In the genomic region with DNA sequence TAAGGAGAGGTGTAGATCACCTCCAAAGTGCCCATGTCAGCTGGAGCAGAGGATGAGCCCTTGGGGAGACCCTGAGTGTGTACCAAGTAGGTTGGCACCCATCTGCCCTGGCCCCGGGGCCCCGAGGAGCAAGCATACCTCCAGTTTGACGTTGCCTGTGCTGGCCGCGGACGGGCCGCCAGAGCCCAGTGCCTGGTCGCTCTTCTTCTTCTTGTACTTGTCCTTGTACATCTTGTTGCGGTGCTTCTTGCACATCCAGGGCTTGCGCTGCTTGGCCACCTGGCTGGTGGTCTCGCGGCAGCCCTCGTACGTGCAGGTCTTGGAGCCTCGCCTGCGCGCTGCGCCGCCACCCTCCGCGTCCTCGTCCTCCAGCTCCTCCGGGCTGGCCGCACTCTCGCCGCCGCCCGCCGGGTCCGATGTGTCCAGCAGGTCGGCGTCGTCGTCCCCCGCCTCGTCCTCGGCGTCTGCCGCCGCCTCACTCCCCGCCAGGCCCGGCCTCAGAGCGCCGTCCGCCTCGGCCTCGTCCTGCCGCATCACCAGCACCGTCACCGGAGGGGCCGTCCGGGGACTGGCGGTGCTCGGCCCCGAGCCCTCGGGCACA, we compare ENCODE assay signal across 8 mouse cellular contexts. TPM values are rescaled to one million over a fixed set of nuclear protein-coding genes. Genes with fewer than 3 reads are reported as not detected.
DNase-seq lines count a peak whose midpoint lies in the region; ATAC-seq and TF ChIP-seq lines count a peak whose summit lies in the region.

No protein-coding gene starts in this region.

- H3K4me3 ChIP-seq in heart, adult 2 months: peak overlapping the region; percentile 95
- peak overlapping the region; percentile 66 for H3K4me3 ChIP-seq in C2C12 (ENCODE audit: insufficient read depth, poor library complexity, severe bottlenecking)
- peak overlapping the region; percentile 91 for H3K4me3 ChIP-seq in bone marrow macrophage, adult 2 months (ENCODE audit: insufficient read depth, low read length)
- peak overlapping the region; percentile 90 for H3K4me3 ChIP-seq in limb, embryonic 10.5 days
- peak overlapping the region; percentile 86 for H3K4me3 ChIP-seq in midbrain, postnatal 0 days (ENCODE audit: low read depth, low read length)

- peak overlapping the region; percentile 72 for H3ac ChIP-seq in C2C12 (ENCODE audit: control insufficient read depth, insufficient read length, low read depth)

- peak overlapping the region; percentile 83 for H3K4me2 ChIP-seq in midbrain, postnatal 0 days (ENCODE audit: low read depth, low read length, poor library complexity, severe bottlenecking)

- peaks cover 6% of the 10 kb centered on the region; the same call in 1 of the 2 replicates for H3K4me1 ChIP-seq in heart, adult 2 months (ENCODE audit: control insufficient read depth, insufficient read depth, low read length)
- H3K4me1 ChIP-seq in bone marrow macrophage, adult 2 months (ENCODE audit: control insufficient read depth, insufficient read depth, low read length): peaks cover 12% of the 10 kb centered on the region
- H3K4me1 ChIP-seq in limb, embryonic 10.5 days: peaks cover 25% of the 10 kb centered on the region
- H3K4me1 ChIP-seq in midbrain, postnatal 0 days (ENCODE audit: insufficient read depth, low read length): 0 out of 2 replicates have a peak, but pooled peaks cover 5% of the 10 kb centered on the region

- DNase-seq in heart, adult 2 months: no peak
- DNase-seq in heart, postnatal 25 days (ENCODE audit: low spot score): no peak
- no peak for DNase-seq in limb, embryonic 10.5 days (ENCODE audit: low spot score)
- peak; percentile 34 for DNase-seq in midbrain, postnatal 0 days (ENCODE audit: low spot score)
- DNase-seq in urinary bladder, adult 2 months (ENCODE audit: low spot score): no peak

- peak; percentile 10; the same call in 1 of the 2 replicates for ATAC-seq in granulocyte monocyte progenitor cell, adult 5-6 weeks (replicated peaks; ENCODE audit: poor library complexity, severe bottlenecking)
- peak; percentile 79; the same call in 1 of the 2 replicates for ATAC-seq in midbrain, postnatal 0 days (ENCODE audit: low FRiP score)

- TF ChIP-seq EP300 in heart, adult 2 months (IDR thresholded peaks at IDR 0.05; ENCODE audit: insufficient read depth, low read depth, low read length): no peak

- no peaks in the 10 kb centered on the region for H3K27me3 ChIP-seq in heart, adult 2 months (ENCODE audit: control insufficient read depth, insufficient read depth, low read length)
- H3K27me3 ChIP-seq in C2C12 (ENCODE audit: control insufficient read depth, insufficient read depth, insufficient read length): no peaks in the 10 kb centered on the region
- H3K27me3 ChIP-seq in limb, embryonic 10.5 days (ENCODE audit: low read depth, poor library complexity, severe bottlenecking): peaks cover 6% of the 10 kb centered on the region; the same call in 1 of the 2 replicates
- no peaks in the 10 kb centered on the region for H3K27me3 ChIP-seq in midbrain, postnatal 0 days (ENCODE audit: insufficient read depth, low read length)

- H3K79me3 ChIP-seq in C2C12 (ENCODE audit: low read depth): peaks cover 6% of the 10 kb centered on the region

- no peaks in the 10 kb centered on the region for H3K9me3 ChIP-seq in limb, embryonic 10.5 days (replicated peaks)
- H3K9me3 ChIP-seq in midbrain, postnatal 0 days (ENCODE audit: low read length): no peaks in the 10 kb centered on the region

- intact Hi-C loops in heart, adult 2 months (cut with DNase I): loop anchor here (2.0 to 5.0 kb wide), 5 partner anchors 50 to 945 kb away; partner anchors contain the start of genes Alg5, Exosc8, Smad9 and Spg20
- intact Hi-C loops in heart, postnatal 25 days (cut with DNase I): loop anchor here (5.0 to 10.0 kb wide), 3 partner anchors 70 to 942 kb away; partner anchors contain the start of genes Alg5, Exosc8, Spg20 and Ufm1

- WGBS in heart, adult 2 months: 0% methylated on average over 55 of the region's 56 CpGs
- under 1% methylated on average over 56 of the region's 56 CpGs for WGBS in limb, embryonic 10.5 days
- under 1% methylated on average over 54 of the region's 56 CpGs for WGBS in midbrain, postnatal 0 days

- H3K27ac ChIP-seq in heart, adult 2 months: peak overlapping the region; percentile 91
- H3K27ac ChIP-seq in bone marrow macrophage, adult 2 months (ENCODE audit: insufficient read depth, low read depth, low read length): peak overlapping the region; percentile 22; the same call in 1 of the 2 replicates
- peak overlapping the region; percentile 95 for H3K27ac ChIP-seq in limb, embryonic 10.5 days
- peak overlapping the region; percentile 96 for H3K27ac ChIP-seq in midbrain, postnatal 0 days (ENCODE audit: low read depth, low read length)

- peaks cover 4% of the 10 kb centered on the region; the same call in 1 of the 2 replicates for H3K36me3 ChIP-seq in heart, adult 2 months (ENCODE audit: control insufficient read depth, insufficient read depth, low read length)
- peaks cover 14% of the 10 kb centered on the region for H3K36me3 ChIP-seq in C2C12 (ENCODE audit: control insufficient read depth, insufficient read depth)
- H3K36me3 ChIP-seq in limb, embryonic 10.5 days: peaks cover 27% of the 10 kb centered on the region
- H3K36me3 ChIP-seq in midbrain, postnatal 0 days (ENCODE audit: insufficient read depth, low read length): peaks cover 11% of the 10 kb centered on the region

- no peak for TF ChIP-seq POLR2A in heart, adult 2 months (IDR thresholded peaks at IDR 0.05; ENCODE audit: insufficient read depth, low read depth, low read length)
- TF ChIP-seq POLR2A in bone marrow macrophage, adult 2 months (IDR thresholded peaks at IDR 0.05; ENCODE audit: borderline replicate concordance, low read depth, low read length): no peak

- H3K9ac ChIP-seq in heart, adult 2 months (ENCODE audit: low read depth, low read length): peak overlapping the region; percentile 96
- peak overlapping the region; percentile 82 for H3K9ac ChIP-seq in midbrain, postnatal 0 days (replicated peaks; ENCODE audit: low read length, poor library complexity, severe bottlenecking)

- H3K79me2 ChIP-seq in heart, adult 2 months (replicated peaks; ENCODE audit: control insufficient read depth, insufficient read depth, low read length): peaks cover 5% of the 10 kb centered on the region
- peaks cover 20% of the 10 kb centered on the region for H3K79me2 ChIP-seq in C2C12 (ENCODE audit: control insufficient read depth, insufficient read depth)

- no peak for TF ChIP-seq CTCF in heart, adult 2 months (IDR thresholded peaks at IDR 0.05)
- TF ChIP-seq CTCF in C2C12 (IDR thresholded peaks at IDR 0.05; ENCODE audit: control insufficient read depth, insufficient read depth, insufficient read length): no peak
- TF ChIP-seq CTCF in bone marrow macrophage, adult 2 months (IDR thresholded peaks at IDR 0.05; ENCODE audit: low read depth, low read length): no peak
- TF ChIP-seq CTCF in midbrain, postnatal 0 days (IDR thresholded peaks at IDR 0.05): no peak

TF ChIP-seq in C2C12, 6 proteins besides CTCF, POLR2A, EP300 and RAD21:
- no peak for TF ChIP-seq MYOG (IDR thresholded peaks at IDR 0.05; ENCODE audit: control insufficient read depth, extremely low read depth, insufficient read length)
- no peak for TF ChIP-seq FOSL1 (IDR thresholded peaks at IDR 0.05; ENCODE audit: insufficient read depth, low read length, poor library complexity, severe bottlenecking)

RNA-seq across cellular contexts. Expression of gene Rfxap, which starts 0.4 kb away (rescaled TPM):
- 10 to 100 TPM; 20.5 to 22.3 TPM for total RNA-seq in heart, adult 2 months (2021)
- polyA plus RNA-seq in heart, adult 2 months (2012; rRNA removed): 8.9 and 11.0 TPM in 2 replicates
- 10 to 100 TPM; 20.4 to 23.8 TPM for total RNA-seq in heart, postnatal 25 days (2021)
- 27.3 TPM for polyA plus RNA-seq in C2C12 (2012; fragmentation: generic; extraction: Trizol)
- polyA plus RNA-seq in bone marrow macrophage, adult 2 months (2012; ENCODE audit: insufficient read depth, insufficient read length, missing spikeins): 28.1 and 41.6 TPM in 2 replicates
- 10.1 and 45.6 TPM in 2 replicates for total RNA-seq in granulocyte monocyte progenitor cell, adult 5-6 weeks (2014; fragmentation: Nextera tagmentation)
- 54.7 and 56.3 TPM in 2 replicates for total RNA-seq in granulocyte monocyte progenitor cell, adult 5-6 weeks (2017)
- 35.0 and 35.4 TPM in 2 replicates for polyA plus RNA-seq in limb, embryonic 10.5 days (2016; fragmentation: Nextera tagmentation; extraction: Ambion mirVana)
- total RNA-seq in midbrain, postnatal 0 days (2014; rRNA removed): 44.8 and 65.9 TPM in 2 replicates
- polyA plus RNA-seq in midbrain, postnatal 0 days (2015; fragmentation: Nextera tagmentation; extraction: Ambion mirVana): 42.6 and 48.2 TPM in 2 replicates
- polyA plus RNA-seq in urinary bladder, adult 2 months (2012; rRNA removed): 28.6 and 31.6 TPM in 2 replicates

RNA-seq across cellular contexts. Expression of gene Smad9, which starts 51.8 kb away (rescaled TPM):
- total RNA-seq in heart, adult 2 months (2021): 1 to 10 TPM; 1.6 to 3.5 TPM
- 1.0 and 1.5 TPM in 2 replicates for polyA plus RNA-seq in heart, adult 2 months (2012; rRNA removed)
- 1 to 10 TPM; 1.9 to 2.0 TPM for total RNA-seq in heart, postnatal 25 days (2021)
- 2.5 TPM for polyA plus RNA-seq in C2C12 (2012; fragmentation: generic; extraction: Trizol)
- polyA plus RNA-seq in bone marrow macrophage, adult 2 months (2012; ENCODE audit: insufficient read depth, insufficient read length, missing spikeins): not detected in 2 replicates
- not detected in 2 replicates for total RNA-seq in granulocyte monocyte progenitor cell, adult 5-6 weeks (2014; fragmentation: Nextera tagmentation)
- total RNA-seq in granulocyte monocyte progenitor cell, adult 5-6 weeks (2017): not detected in 2 replicates
- polyA plus RNA-seq in limb, embryonic 10.5 days (2016; fragmentation: Nextera tagmentation; extraction: Ambion mirVana): 0.23 and 0.26 TPM in 2 replicates
- total RNA-seq in midbrain, postnatal 0 days (2014; rRNA removed): 4.6 and 6.0 TPM in 2 replicates
- polyA plus RNA-seq in midbrain, postnatal 0 days (2015; fragmentation: Nextera tagmentation; extraction: Ambion mirVana): 0.67 and 0.69 TPM in 2 replicates
- polyA plus RNA-seq in urinary bladder, adult 2 months (2012; rRNA removed): 7.6 and 10.3 TPM in 2 replicates

Comparison
In these comparisons a context has a peak if more than half of its experiments do, and no peak if none do; other contexts are left out.
1. H3K27ac ChIP-seq: peak in every context shown above with its lines; median percentile 96 in midbrain, postnatal 0 days; 95 in limb, embryonic 10.5 days; 91 in heart, adult 2 months; 22 in bone marrow macrophage, adult 2 months.